Mouse (Mus musculus) spleen, adult 18-20 months (tissue): ENCODE results near the gene Stpg1.
A peak's percentile ranks its signal among the peaks of the same experiment; 100 is the strongest.

Experiments used
- DNase-seq, 2 experiments: peaks; one replicate each; pipeline ENCODE4 v3.0.0; 2022; ENCODE audit warnings: mixed read lengths in 2 of 2

Stpg1 gene

GRCm38 (mm10) chr4:135514925-135515324 is 20.3 kb downstream of the Stpg1 start:
- no peak for DNase-seq

- peak in 1 of 2 experiments; percentile 55 for DNase-seq
Observed at GRCm38 (mm10) chr4:135516351-135517316, 22.0 kb downstream of the Stpg1 start.

- DNase-seq, result no peak
Observed at GRCm38 (mm10) chr4:135518135-135518534, 23.5 kb downstream of the Stpg1 start.

GRCm38 (mm10) chr4:135520421-135520820 is 25.8 kb downstream of the Stpg1 start:
- no peak for DNase-seq

- no peak for DNase-seq
Observed at GRCm38 (mm10) chr4:135523939-135524338, 29.3 kb downstream of the Stpg1 start.

DNA sequence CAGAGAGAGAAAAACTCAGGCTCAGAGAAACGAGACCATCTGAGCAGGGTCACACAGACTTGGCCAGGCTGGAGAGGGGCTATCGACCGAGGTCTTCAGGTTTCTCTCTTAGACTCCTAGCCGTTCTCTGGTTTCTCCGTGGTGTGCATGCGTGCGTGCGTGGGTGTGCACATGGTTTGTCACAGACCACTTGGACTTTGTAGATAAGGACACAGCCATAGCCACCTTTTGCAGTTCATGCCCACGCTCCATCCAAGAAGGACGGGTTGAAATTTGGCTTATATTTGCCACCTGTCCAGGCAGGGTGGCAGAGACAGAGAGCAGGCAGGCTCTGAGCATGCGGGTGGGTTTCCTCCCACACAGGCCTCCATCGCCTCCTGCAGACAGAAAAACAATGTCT is 30.5 kb downstream of the Stpg1 start:
- DNase-seq, result no peak

GRCm38 (mm10) chr4:135526039-135526710 is 31.6 kb downstream of the Stpg1 start:
- no peak for DNase-seq

DNA sequence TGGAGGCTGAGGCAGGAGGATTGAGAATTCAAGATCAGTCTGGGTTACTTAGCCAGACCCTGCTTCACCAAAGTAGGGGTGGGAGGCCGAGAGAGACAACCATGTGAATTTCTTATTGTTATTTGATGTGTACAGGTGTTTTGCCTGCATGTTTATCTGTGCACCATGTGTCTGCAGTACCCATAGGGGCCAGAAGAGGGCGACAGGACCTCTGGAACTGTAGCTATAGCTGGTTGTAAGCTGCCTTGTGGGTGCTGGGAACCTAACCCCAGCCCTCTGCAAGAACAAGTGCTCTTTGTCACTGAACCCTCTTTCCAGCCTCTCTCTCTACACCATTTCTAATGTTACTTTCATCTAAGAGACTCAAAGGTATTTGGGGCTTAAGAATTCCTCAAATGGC is 35.7 kb downstream of the Stpg1 start:
- DNase-seq, result no peak

- DNase-seq, result no peak
Observed at GRCm38 (mm10) chr4:135531236-135531635, 36.6 kb downstream of the Stpg1 start.

- no peak for DNase-seq
Observed at GRCm38 (mm10) chr4:135531771-135532613, 37.4 kb downstream of the Stpg1 start.

DNA sequence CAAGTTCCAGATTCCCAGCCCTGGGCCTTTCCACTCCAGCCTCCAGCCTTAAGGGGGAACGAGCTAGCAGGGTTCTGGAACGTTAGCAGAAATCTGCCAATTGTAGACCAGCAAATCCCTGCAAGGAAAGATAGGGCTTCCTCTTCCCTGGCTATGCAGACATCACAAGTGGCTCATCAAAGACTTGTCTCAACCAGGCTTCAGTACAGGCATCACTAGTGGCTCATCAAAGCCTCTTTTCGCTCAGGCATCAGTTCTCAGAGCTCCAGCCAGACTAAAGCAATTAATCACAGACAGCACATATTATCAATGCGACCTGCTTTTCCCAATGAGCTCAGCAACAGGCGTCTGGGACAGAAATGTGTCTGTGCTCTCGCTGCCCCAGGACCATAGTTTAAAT is 38.4 kb downstream of the Stpg1 start:
- no peak for DNase-seq

DNA sequence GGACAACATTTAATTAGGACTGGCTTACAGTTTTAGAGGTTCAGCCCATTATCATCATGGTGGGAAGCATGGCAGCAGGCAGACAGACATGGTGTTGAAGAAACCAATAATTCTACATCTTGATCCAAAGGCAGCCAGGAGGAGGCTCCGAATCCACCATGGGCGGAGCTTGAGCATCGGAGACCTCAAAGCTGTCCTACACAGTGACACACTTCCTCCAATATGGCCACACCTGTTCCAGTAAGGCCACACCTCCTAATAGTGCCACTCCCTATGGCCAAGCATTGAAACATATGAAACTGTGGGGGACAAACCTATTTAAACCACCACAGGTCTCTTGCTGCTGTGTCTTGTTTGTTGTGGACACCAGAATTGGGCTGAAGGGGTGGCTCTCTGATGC is 40.4 kb downstream of the Stpg1 start:
- no peak for DNase-seq

DNA sequence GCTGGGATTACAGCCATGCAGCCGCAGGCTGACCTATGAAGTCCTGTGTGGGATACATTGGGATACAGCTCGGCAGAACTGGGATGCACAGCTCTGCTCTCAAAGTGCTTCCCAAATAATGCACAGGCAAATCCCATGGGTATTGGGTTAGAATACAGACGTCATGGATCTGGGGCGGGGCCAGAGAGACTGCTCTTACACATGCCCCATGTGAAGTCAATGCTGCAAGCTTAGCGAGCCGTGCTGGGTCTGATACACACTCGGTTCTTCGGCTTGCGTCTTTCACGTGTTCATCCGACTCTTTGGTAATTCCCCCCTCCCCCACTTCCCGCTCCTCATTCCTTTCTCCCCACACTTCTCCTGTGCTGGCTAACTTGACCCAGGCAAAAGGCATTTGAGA is 44.5 kb downstream of the Stpg1 start:
- DNase-seq, result no peak

DNA sequence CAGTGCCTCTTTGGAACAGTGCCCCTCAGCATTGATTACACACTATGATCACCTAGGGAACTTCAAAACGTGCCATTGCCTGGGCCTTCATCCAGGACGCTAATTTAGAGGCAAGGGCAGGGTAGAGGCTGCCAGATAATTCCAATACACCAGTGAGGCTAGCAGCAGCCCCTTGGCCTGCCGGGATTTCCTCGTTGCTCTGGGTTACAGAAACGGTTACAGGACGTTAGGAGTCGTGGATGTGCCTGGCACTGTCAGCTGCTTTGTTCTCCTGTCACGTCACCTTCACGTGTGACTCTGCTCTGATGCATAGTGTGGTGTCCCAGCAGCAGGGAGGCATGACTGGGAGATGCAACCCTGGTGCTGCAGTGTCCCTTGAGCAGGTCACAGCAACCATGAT is 45.5 kb downstream of the Stpg1 start:
- DNase-seq, result no peak

DNA sequence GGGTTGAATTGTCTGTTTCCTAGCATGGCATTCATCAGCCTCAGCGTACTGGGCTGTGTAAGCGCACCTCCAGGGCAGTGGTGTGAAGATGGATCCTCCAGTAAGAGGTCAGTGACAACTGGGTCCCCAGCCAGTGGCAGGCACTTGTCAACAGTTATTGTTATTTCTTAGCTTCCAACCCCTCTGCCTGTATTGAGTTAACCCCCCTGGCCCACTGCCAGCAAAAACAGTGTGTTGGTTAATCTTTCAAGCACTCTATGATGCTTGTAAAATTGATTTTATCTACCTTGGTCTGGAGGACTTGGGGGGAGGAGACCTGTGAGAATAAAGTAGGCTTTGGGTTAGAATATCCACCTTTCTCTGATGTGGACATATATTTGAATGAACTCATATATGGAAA is 49.7 kb downstream of the Stpg1 start:
- no peak for DNase-seq

GRCm38 (mm10) chr4:135545080-135545511 is 50.5 kb downstream of the Stpg1 start:
- no peak for DNase-seq

GRCm38 (mm10) chr4:135546008-135546407 is 51.4 kb downstream of the Stpg1 start:
- no peak for DNase-seq

GRCm38 (mm10) chr4:135546793-135547192 is 52.2 kb downstream of the Stpg1 start:
- DNase-seq, result no peak

- no peak for DNase-seq
Observed at GRCm38 (mm10) chr4:135547551-135547950, 53.0 kb downstream of the Stpg1 start.

DNA sequence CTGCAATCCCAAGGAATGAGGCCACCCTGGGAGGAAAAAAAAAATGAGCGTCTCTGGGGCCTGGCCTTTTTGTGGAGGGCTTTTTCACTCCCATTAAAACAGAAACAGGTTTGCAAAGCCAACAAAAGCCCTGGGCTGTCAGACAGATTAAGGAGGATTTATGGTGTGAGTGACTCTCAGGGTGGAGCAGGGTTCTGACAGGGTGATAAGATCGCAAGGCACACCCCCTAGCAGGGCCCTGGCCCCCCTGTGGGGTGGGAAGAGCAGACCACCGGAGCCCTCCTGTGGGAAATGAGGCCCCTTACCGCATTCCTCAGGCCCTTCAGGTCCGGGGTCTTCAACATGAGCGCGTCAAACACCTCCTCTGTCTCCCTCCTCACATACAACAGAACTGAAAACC is 53.5 kb downstream of the Stpg1 start:
- no peak for DNase-seq

- DNase-seq, result no peak
Observed at GRCm38 (mm10) chr4:135548521-135549077, 54.0 kb downstream of the Stpg1 start.

DNA sequence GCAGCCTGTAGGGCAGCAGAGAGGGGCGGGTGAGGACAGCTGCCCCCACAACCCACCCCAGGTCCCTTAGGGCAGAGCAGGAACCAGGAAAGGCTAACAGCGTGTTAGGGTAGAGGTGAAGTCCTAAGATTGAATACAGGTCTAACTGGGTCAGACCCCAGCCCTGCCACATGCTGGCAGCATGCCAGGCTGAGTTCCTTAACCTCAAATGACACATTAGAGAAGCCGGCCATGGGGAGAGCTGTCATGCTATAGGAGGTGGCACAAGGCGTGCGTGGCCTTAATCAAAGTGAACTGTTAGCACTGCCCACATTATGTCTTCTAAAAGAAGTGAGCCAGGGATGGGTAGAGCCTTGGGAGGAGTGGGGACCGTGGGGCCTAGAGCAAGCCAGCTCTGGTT is 54.7 kb downstream of the Stpg1 start:
- DNase-seq, result no peak

DNA sequence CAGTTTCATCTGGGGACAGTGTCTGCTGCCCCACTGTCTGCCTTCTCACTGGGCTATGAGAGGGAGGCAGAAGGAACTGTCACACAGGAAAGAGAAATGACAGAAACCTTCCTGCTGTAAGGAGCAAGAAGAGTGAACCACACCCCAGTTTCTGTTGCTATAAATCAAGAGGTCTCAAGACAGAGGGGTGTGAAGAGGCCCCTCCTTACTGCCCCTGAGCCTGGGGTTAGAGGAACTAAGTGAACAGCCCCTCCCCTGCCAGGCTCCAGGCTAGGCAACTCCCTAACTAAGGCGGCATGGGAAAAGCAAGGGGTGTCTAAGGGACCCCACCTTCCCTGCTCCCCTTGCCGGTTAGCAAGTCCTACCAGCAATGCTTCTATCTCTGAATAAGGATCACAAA is 69.2 kb downstream of the Stpg1 start:
- DNase-seq, result no peak
